Mouse (Mus musculus): ENCODE data around the gene Sfmbt1.

GRCm38 (mm10) chr14:30825021-30825475 lies 110.4 kb downstream of the Sfmbt1 start:
- TF ChIP-seq POLR2A (IDR thresholded peaks at IDR 0.05; ENCODE audit: borderline replicate concordance, insufficient read depth, low read length): no peak
- TF ChIP-seq CTCF (IDR thresholded peaks at IDR 0.05; ENCODE audit: borderline replicate concordance, insufficient read depth, low read depth, low read length): no peak

Data from cerebellum, adult 2 months (tissue).